Mouse (Mus musculus): Measurements from ENCODE around the gene Clec9a. TPM values are rescaled to one million over a fixed set of nuclear protein-coding genes. Genes with fewer than 3 reads are reported as not detected.

Gene Clec9a
- total RNA-seq, 1 experiment = not detected

DNA sequence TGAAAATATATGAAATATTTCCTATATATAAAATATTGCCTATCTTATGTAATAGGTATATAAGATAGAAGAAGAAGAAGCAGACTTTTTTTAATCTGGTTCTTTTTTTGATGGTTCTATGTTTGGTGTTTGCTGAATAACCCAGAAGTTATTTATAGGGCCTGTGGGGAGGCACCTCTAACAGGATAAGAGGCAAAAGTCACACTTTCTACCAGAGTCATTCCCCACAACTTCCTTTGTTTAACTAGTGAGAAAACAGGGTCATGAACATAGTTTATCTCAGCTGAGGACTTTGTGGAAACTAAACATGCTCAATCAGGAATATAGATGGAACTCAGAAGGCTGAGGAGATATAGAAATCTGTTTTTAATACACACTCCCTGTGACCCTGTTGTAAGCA is 2.7 kb upstream of the Clec9a start:
- H3K4me3 ChIP-seq (ENCODE audit: insufficient read depth in 1 of 2, low read depth in 1 of 2, low read length in 2 of 2, poor library complexity in 1 of 2, severe bottlenecking in 1 of 2) = no peak overlapping the region
- no peak for TF ChIP-seq CHD2 (IDR thresholded peaks at IDR 0.05; ENCODE audit: low read depth, low read length)
- TF ChIP-seq ZNF384 (IDR thresholded peaks at IDR 0.05; ENCODE audit: low read depth, low read length) = no peak
- in situ Hi-C loops (cut with MboI; ENCODE audit: low sequenced_read_pairs in 2 of 2, unreplicated experiment in 2 of 2) = no loop called here

DNA sequence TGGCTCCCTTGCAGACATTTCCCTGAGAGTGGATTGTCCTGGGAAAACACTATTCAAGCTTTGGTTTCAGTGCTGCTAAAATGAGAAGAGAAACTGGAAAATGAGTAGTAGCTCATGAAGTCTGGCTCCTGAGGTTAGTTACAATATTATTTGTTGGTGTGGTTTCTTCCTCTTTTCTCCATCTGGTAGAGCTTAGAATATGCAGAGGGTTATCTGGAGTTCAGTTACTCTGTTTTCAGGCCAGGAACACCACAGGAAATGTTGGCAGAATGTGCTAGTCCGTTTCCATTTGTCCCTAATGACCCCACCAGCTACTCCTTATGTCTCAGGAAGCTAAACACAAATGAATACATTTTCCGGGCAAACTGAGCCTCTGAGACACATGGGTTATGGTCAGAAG is 1.3 kb upstream of the Clec9a start:
- DNase-seq (ENCODE audit: low read depth, low spot score) = no peak
- H3K4me3 ChIP-seq (ENCODE audit: insufficient read depth in 1 of 2, low read depth in 1 of 2, low read length in 2 of 2, poor library complexity in 1 of 2, severe bottlenecking in 1 of 2) = no peak overlapping the region

More for the DNA sequence above, 2.7 kb upstream of the Clec9a start:
- H3K36me3 ChIP-seq (ENCODE audit: control insufficient read depth, insufficient read depth, low read length, poor library complexity, severe bottlenecking) = no peaks in the 10 kb centered on the region
- no peaks in the 10 kb centered on the region for H3K9me3 ChIP-seq (ENCODE audit: control insufficient read depth, insufficient read depth, low read depth, low read length)
- no peak for DNase-seq (ENCODE audit: low read depth, low spot score)
- no peaks in the 10 kb centered on the region for H3K4me1 ChIP-seq (ENCODE audit: control insufficient read depth in 2 of 2, insufficient read depth in 2 of 2, low read length in 2 of 2, poor library complexity in 1 of 2)
- H3K9ac ChIP-seq (ENCODE audit: insufficient read depth, low read depth, low read length, poor library complexity, severe bottlenecking) = no peak overlapping the region
- no peak overlapping the region for H3K27ac ChIP-seq (ENCODE audit: insufficient read depth, low read depth, low read length, poor library complexity, severe bottlenecking)

DNA sequence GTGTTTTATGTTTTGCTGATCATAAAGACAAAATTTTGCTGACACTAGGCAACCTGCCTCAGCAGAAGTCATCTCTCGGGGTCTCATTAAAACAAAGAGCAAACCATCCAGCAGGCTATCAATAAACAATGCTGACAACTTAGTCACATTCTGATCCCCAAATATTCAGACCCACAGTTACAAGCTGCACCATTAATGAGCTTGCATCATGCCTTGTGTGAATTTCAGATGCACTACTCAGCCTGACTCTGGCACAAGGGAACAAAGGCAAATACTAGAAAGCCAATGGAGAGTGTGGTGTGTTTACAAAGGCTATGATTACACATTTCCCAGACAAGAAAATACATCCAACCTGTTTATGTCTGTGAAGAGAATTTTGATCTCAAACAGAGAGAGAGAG is 5.5 kb downstream of the Clec9a start:
- Histone ChIP-seq H3K9ac (ENCODE audit: insufficient read depth, low read depth, low read length, poor library complexity, severe bottlenecking) (no peak overlapping the region), H3K27ac (ENCODE audit: insufficient read depth, low read depth, low read length, poor library complexity, severe bottlenecking) (no peak overlapping the region), H3K9me3 (ENCODE audit: control insufficient read depth, insufficient read depth, low read depth, low read length) (no peaks in the 10 kb centered on the region), H3K4me3 (ENCODE audit: insufficient read depth in 1 of 2, low read depth in 1 of 2, low read length in 2 of 2, poor library complexity in 1 of 2, severe bottlenecking in 1 of 2) (no peak overlapping the region), H3K4me1 (ENCODE audit: control insufficient read depth in 2 of 2, insufficient read depth in 2 of 2, low read length in 2 of 2, poor library complexity in 1 of 2) (no peaks in the 10 kb centered on the region), H3K36me3 (ENCODE audit: control insufficient read depth, insufficient read depth, low read length, poor library complexity, severe bottlenecking) (no peaks in the 10 kb centered on the region)
- in situ Hi-C loops (cut with MboI; ENCODE audit: low sequenced_read_pairs in 2 of 2, unreplicated experiment in 2 of 2) = no loop called here
- TF ChIP-seq MAFK (IDR thresholded peaks at IDR 0.05; ENCODE audit: insufficient read depth, low read depth, low read length) = no peak
- DNase-seq (ENCODE audit: low read depth, low spot score) = no peak

More for the DNA sequence above, 1.3 kb upstream of the Clec9a start:
- Histone ChIP-seq H3K9ac (ENCODE audit: insufficient read depth, low read depth, low read length, poor library complexity, severe bottlenecking) (no peak overlapping the region), H3K36me3 (ENCODE audit: control insufficient read depth, insufficient read depth, low read length, poor library complexity, severe bottlenecking) (no peaks in the 10 kb centered on the region), H3K9me3 (ENCODE audit: control insufficient read depth, insufficient read depth, low read depth, low read length) (no peaks in the 10 kb centered on the region), H3K27ac (ENCODE audit: insufficient read depth, low read depth, low read length, poor library complexity, severe bottlenecking) (no peak overlapping the region), H3K4me1 (ENCODE audit: control insufficient read depth in 2 of 2, insufficient read depth in 2 of 2, low read length in 2 of 2, poor library complexity in 1 of 2) (no peaks in the 10 kb centered on the region)
- in situ Hi-C loops (cut with MboI; ENCODE audit: low sequenced_read_pairs in 2 of 2, unreplicated experiment in 2 of 2) = no loop called here
- TF ChIP-seq MAFK (IDR thresholded peaks at IDR 0.05; ENCODE audit: insufficient read depth, low read depth, low read length) = no peak
- no peak for TF ChIP-seq CHD2 (IDR thresholded peaks at IDR 0.05; ENCODE audit: low read depth, low read length)
- no peak for TF ChIP-seq ZC3H11A (IDR thresholded peaks at IDR 0.05; ENCODE audit: borderline replicate concordance, low read depth, low read length)
- TF ChIP-seq ZNF384 (IDR thresholded peaks at IDR 0.05; ENCODE audit: low read depth, low read length) = no peak
- no peak for TF ChIP-seq HCFC1 (IDR thresholded peaks at IDR 0.05; ENCODE audit: borderline replicate concordance, insufficient read depth, low read length)

DNA sequence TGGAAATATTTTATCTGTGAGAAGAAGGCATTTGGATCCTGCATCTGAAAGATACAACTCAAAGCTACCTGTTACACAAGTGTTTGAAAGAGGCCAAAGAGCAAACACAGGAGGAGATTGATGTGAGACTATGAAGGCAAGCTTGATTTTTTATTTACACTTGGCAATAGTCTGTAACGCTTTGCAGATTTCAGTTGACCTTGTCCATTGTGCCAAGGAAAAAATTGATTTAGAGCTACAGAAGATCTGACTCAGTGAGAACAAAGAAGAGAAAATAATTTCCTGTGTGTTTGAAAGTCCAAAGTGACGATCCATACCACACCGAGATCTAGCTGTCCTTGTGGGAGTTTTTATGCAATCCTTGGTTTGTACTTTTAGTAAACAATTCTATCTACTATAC is 13.6 kb downstream of the Clec9a start:
- Histone ChIP-seq H3K9me3 (ENCODE audit: control insufficient read depth, insufficient read depth, low read depth, low read length) (no peaks in the 10 kb centered on the region), H3K4me1 (ENCODE audit: control insufficient read depth in 2 of 2, insufficient read depth in 2 of 2, low read length in 2 of 2, poor library complexity in 1 of 2) (no peaks in the 10 kb centered on the region), H3K4me3 (ENCODE audit: insufficient read depth in 1 of 2, low read depth in 1 of 2, low read length in 2 of 2, poor library complexity in 1 of 2, severe bottlenecking in 1 of 2) (no peak overlapping the region), H3K27ac (ENCODE audit: insufficient read depth, low read depth, low read length, poor library complexity, severe bottlenecking) (no peak overlapping the region), H3K9ac (ENCODE audit: insufficient read depth, low read depth, low read length, poor library complexity, severe bottlenecking) (no peak overlapping the region), H3K36me3 (ENCODE audit: control insufficient read depth, insufficient read depth, low read length, poor library complexity, severe bottlenecking) (no peaks in the 10 kb centered on the region)
- DNase-seq (ENCODE audit: low read depth, low spot score) = no peak
- no peak for TF ChIP-seq ZC3H11A (IDR thresholded peaks at IDR 0.05; ENCODE audit: borderline replicate concordance, low read depth, low read length)
- TF ChIP-seq CHD2 (IDR thresholded peaks at IDR 0.05; ENCODE audit: low read depth, low read length) = no peak
- no peak for TF ChIP-seq HCFC1 (IDR thresholded peaks at IDR 0.05; ENCODE audit: borderline replicate concordance, insufficient read depth, low read length)
- no peak for TF ChIP-seq ZNF384 (IDR thresholded peaks at IDR 0.05; ENCODE audit: low read depth, low read length)
- TF ChIP-seq MAFK (IDR thresholded peaks at IDR 0.05; ENCODE audit: insufficient read depth, low read depth, low read length) = no peak
- in situ Hi-C loops (cut with MboI; ENCODE audit: low sequenced_read_pairs in 2 of 2, unreplicated experiment in 2 of 2) = no loop called here

DNA sequence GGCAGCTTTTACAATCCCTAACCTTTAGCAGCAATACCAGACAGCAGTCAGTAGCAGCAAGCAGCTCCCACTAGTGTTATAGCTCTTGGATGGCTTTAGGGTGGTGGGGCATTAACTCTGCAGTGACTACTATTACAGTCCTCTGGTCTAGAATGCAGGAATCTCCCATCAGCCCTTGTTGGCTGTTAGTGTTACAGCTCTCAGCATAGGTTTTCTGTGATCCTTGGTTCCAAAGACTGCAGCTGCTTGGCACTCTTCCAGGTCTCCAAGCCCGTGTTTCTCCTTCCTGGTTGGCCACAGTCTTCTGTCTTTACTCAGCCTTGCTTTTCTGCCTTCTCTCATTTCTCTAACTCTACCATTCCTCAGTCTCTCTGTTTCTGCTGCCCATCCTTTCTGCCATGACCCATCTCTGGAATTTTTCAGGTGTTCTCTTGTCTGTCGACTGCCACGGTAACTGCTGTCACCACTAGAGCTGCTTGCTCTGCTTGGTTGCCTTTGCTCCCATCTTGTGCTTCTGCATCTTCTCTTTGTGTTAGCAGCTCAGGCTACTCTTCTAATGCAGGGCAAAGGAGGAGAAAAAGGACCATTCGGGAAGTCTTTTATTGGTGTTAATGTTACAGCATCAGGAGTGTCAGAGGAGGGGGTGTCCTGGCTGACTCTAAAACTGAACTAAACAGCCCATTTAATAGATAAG is 14.5 kb downstream of the Clec9a start:
- H3K27ac ChIP-seq (ENCODE audit: insufficient read depth, low read depth, low read length, poor library complexity, severe bottlenecking) = no peak overlapping the region
- in situ Hi-C loops (cut with MboI; ENCODE audit: low sequenced_read_pairs in 2 of 2, unreplicated experiment in 2 of 2) = no loop called here
- TF ChIP-seq MAFK (IDR thresholded peaks at IDR 0.05; ENCODE audit: insufficient read depth, low read depth, low read length) = no peak
- TF ChIP-seq HCFC1 (IDR thresholded peaks at IDR 0.05; ENCODE audit: borderline replicate concordance, insufficient read depth, low read length) = no peak
- TF ChIP-seq ZNF384 (IDR thresholded peaks at IDR 0.05; ENCODE audit: low read depth, low read length) = no peak
- TF ChIP-seq CHD2 (IDR thresholded peaks at IDR 0.05; ENCODE audit: low read depth, low read length) = no peak
- TF ChIP-seq ZC3H11A (IDR thresholded peaks at IDR 0.05; ENCODE audit: borderline replicate concordance, low read depth, low read length) = no peak

More for the DNA sequence above, 14.5 kb downstream of the Clec9a start:
- Histone ChIP-seq H3K36me3 (ENCODE audit: control insufficient read depth, insufficient read depth, low read length, poor library complexity, severe bottlenecking) (no peaks in the 10 kb centered on the region), H3K4me3 (ENCODE audit: insufficient read depth in 1 of 2, low read depth in 1 of 2, low read length in 2 of 2, poor library complexity in 1 of 2, severe bottlenecking in 1 of 2) (no peak overlapping the region), H3K4me1 (ENCODE audit: control insufficient read depth in 2 of 2, insufficient read depth in 2 of 2, low read length in 2 of 2, poor library complexity in 1 of 2) (no peaks in the 10 kb centered on the region), H3K9me3 (ENCODE audit: control insufficient read depth, insufficient read depth, low read depth, low read length) (no peaks in the 10 kb centered on the region), H3K9ac (ENCODE audit: insufficient read depth, low read depth, low read length, poor library complexity, severe bottlenecking) (no peak overlapping the region)
- peak; percentile 4 for DNase-seq (ENCODE audit: low read depth, low spot score)
